Mouse (Mus musculus): Measurements from ENCODE around the gene 4930548H24Rik. TPM values are rescaled to one million over a fixed set of nuclear protein-coding genes. Genes with fewer than 3 reads are reported as not detected.
"Not testable (repeated sequence)": the region's sequence is repeated elsewhere in the genome, so short reads cannot be mapped to it uniquely, and the experiment has no call there.

4930548H24Rik gene
- not detected for total RNA-seq (2021)
- long read RNA-seq, experiment 1: 0 reads
- long read RNA-seq, experiment 2: 0 reads

DNA sequence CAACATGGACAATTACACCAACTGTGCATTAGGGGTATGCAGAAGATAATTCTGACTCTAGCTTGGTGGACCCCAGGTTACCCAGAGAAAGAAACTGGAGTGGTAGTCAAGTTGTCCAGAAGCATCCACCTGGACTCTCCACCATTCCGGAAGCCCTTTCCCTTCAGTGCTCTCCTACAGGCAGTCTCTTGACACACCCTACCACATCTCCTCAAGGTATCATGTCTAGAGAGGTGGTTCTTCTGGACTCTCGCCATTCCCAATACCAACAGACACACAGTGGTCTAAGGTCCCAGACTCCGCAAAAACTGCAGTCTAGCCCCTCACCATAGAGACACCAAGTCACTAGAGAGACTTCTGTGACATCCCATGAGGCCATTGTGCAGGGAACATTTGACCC lies at the start of gene 4930548H24Rik:
TSS of gene 4930548H24Rik (plus strand) at position 301 of the 400 bp plus-strand sequence.
- DNase-seq: no peak

GRCm38 (mm10) chr5:31451336-31451735 lies 34.2 kb upstream of the 4930548H24Rik start:
- no peak for DNase-seq

- peak; percentile 94 to 96 for DNase-seq
These were observed 33.5 kb upstream of the 4930548H24Rik start, which contains the start of gene Zfp512 for GRCm38 (mm10) chr5:31451878-31452561. Zfp512 (plus strand) TSS chr5:31452431.

DNA sequence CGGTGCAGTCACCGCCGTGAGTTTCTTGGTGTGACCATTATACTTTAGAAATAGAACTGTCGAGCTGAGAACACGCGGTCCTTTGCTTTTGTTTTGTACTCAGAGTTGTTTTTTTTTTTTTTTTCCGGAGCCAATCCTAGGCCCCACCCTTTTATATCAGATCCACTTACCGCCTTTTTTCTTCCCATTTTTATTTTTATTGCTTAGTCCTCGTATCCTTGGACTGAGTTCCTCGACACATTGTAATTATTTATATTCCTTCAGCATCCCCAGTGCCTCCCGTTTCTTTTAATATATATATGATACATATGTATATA lies 33.0 kb upstream of the 4930548H24Rik start:
- DNase-seq: no peak

- no peak for DNase-seq
These were observed 32.6 kb upstream of the 4930548H24Rik start for GRCm38 (mm10) chr5:31452886-31453410.

GRCm38 (mm10) chr5:31467798-31468197 lies 17.7 kb upstream of the 4930548H24Rik start:
- no peak for DNase-seq

GRCm38 (mm10) chr5:31469711-31470110 lies 15.8 kb upstream of the 4930548H24Rik start:
- DNase-seq: no peak

GRCm38 (mm10) chr5:31470334-31470733 lies 15.2 kb upstream of the 4930548H24Rik start:
- peak; percentile 52 to 67 for DNase-seq

DNA sequence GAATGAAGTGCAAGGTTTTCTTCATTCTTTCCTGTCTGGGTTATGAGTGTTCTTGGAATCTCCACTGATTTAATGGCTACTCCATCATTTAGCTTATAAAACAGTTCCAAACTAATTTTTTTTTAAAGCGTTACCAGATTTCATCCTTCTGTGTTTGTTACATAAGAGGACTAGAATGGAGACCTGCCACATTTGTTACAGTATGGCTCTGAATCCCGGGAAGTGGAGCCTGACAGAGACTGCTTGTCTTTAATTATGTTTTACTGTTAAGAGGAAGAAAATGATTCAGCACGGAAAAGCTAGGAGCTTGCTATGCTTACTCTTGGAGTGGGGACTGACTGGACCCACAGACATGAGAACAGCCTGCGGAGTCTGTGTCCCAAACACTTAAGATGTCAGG lies 5.0 kb upstream of the 4930548H24Rik start:
- no peak for DNase-seq

DNA sequence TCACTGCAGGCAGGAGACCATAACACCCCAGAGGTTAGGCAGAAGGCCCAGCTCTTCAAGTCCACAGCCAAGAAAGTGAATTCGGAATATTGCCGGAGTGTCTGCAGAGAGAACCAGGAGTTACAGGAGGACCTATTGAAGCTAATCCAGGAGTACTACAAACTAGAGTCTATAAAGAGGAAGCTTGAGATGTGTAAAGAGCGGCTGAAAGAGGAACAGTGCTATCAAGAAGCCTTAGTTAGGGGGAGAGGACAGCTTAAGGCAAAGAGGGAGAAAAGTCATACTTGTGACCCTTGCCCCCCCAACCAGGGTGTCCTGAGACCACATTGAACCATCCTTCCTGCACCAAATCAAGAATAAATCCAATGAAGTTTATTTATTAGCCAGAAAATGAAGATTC lies 2.3 kb downstream of the 4930548H24Rik start:
- DNase-seq: no peak

DNA sequence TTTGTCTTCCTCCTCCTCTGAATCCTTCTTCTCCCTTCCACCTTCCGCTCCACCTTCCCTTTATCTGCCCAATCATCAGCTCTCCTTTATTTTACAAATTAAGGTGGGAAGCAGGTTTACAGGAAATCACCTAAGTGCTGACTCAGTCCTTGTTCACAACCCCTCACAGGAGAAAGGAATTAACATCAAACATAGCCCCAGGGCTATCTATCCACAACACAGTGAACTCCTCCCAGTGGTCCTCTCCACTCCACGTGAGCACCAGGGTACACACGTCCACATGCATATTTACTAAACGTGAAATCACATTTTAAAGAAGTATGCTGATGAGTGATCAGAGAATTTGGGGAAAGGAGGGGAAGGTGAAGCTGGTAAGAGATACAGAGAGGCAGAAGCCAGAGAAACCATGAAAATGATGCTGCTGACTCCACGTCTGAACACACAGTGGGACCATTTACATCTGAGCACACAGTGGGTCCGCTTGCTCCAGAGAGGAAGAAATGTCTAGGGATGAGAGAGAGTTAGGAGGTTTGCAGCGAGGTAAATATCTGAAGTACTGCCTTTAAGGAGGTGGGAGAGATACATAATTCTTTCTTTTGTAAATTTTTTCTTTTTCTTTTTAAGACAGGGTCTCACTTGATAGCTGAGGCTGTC lies 3.7 kb downstream of the 4930548H24Rik start:
- DNase-seq: no peak

DNA sequence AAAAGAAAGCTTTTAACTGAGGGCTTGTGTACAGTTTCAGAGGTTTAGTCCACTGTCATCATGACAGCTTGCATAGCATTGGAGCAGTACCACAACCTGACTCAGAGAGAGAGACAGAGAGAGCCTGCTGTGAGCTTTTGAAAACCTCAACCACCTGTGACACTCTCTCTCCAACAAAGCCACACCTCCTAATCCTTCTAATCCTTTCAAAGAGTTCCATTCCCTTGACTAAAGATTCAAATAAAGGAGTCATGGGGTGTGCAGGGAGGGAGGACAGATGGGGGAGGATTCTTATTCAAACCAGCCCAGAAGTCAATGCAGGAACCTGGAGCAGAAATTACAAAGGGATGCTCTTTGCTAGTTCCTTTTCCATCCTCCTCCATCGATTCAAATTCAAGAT lies 6.5 kb downstream of the 4930548H24Rik start:
- no peak for DNase-seq

- DNase-seq: peak; percentile 94 to 95
These were observed 9.2 kb downstream of the 4930548H24Rik start, which contains the start of gene Gpn1 for GRCm38 (mm10) chr5:31494513-31495297. Gpn1 (plus strand) TSS chr5:31494741.

DNA sequence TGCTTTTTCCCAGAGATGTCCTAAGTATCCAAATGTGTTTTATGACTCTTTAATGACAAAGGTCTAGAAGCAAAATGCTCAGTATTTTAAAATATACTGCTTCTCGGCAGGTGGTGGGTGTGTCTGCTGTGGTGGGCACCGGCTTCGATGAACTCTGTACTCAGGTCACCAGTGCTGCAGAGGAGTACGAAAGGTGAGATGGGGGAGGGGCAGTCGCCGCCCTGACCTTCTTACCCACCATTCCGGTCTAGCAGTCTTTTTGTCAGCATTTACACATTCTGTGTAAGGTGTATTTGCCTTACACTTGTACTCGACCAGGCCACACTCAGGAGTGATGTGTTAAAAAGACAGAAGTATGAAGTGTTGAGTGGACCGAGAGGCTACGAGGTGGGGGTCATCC lies 19.3 kb downstream of the 4930548H24Rik start:
- no peak for DNase-seq

- DNase-seq: no peak
These were observed 26.9 kb downstream of the 4930548H24Rik start for GRCm38 (mm10) chr5:31512481-31512880.

DNA sequence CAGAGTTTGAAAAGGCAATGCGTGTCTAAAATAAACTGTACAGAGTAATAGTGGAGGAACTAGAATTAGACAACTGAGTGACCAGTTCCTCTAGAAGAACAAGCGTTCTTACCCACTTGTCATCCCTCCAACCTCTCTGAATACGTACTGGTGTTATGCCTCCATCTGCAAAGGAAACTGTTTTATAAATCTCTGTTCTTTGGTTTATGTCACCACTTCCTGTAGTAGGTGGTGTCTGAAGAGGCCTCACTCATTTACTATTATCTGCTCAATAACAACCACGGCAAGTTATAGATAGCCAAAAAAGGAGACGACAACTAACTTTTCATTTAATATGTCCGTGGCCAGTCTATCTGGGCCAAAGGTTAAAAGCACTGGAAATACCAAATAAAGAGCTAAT lies 35.0 kb downstream of the 4930548H24Rik start:
- DNase-seq: no peak

DNA sequence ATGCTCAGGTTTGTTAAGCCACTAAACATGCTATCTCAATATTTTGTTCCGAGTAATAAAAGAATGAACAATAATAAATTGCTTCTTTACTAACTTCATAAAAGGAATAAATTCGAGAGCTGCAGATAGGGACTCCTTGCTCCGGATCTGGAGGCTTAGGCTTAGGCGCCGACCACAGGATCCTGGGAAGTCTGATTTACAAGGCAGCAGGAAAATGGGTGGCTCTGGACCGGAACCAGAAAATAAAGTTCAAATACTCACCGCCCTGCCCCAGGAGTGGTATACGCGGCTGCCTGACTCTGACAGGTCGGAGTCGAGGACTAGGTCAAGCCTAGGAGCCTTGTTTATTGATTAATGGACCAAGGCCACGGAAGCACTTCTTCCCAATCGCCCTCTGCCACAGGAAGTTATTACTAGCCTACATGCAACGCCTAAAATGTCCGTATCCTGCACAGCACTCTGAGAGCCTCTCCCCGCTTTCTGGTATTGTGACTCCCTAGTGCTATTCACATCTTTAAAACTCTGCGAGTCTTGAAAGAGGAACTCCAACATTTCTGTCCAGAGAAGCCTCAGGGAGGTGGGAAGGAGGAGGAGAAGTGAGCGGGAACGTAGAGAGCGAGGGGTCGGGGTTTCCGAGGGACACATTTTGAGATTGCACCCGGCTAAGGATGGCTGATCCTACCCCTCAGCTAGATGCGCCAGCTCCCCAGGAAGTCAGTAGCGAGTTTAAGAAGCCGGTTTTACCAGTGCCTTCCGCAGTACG lies 41.0 kb downstream of the 4930548H24Rik start, which contains the start of gene Slc4a1ap:
TSS of gene Slc4a1ap (plus strand) at position 642 of the 763 bp plus-strand sequence.
- DNase-seq: peak; percentile 74 to 82

GRCm38 (mm10) chr5:31527117-31527680 lies 41.7 kb downstream of the 4930548H24Rik start:
- peak in 1 of 2 experiments; percentile 2 for DNase-seq

GRCm38 (mm10) chr5:31527707-31528106 lies 42.2 kb downstream of the 4930548H24Rik start, which contains the start of gene Supt7l:
Supt7l (minus strand) TSS chr5:31527807.
- not testable (repeated sequence) for DNase-seq

- DNase-seq: no peak
These were observed 43.0 kb downstream of the 4930548H24Rik start for GRCm38 (mm10) chr5:31528560-31528959.

DNA sequence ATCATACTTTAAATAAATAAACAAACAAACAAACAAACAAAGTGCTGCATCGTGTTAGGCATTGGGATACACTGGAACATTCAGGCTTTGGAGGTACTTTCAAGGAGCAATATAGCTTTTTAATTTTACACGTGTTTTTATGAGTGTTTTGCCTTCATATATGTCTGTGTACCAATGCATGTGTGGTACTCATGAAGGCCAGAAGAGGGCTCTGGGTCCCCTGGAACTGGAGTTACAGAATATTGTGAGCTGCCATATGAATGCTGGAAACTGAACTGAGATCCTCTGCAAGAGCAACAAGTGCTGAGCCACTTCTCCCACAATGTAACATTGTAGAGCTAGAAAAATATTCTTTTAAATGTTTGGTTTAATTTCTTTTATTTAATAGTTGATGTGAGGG lies 49.7 kb downstream of the 4930548H24Rik start:
- DNase-seq: no peak

All from adrenal gland, postnatal 36 days (tissue).